Mouse (Mus musculus) erythroblast, embryonic 14.5 days (primary cell): ENCODE measurements at regions not wholly inside any gene's neighbourhood (a gene's known extent, or its start where the extent isn't known, plus 50 kb on each side); places are given as distances from the start of the nearest gene placed in this dataset.

Experiments used
- GATA1 ChIP-seq: IDR thresholded peaks from 2 replicates; pipeline ENCODE4 v1.6.1; 2012; ENCODE audit warnings: low read length, inconsistent platforms, mixed read lengths
- TAL1 ChIP-seq: IDR thresholded peaks from 3 replicates; pipeline ENCODE4 v1.6.1; 2012; ENCODE audit warnings: low read length, inconsistent platforms, mixed read lengths

DNA sequence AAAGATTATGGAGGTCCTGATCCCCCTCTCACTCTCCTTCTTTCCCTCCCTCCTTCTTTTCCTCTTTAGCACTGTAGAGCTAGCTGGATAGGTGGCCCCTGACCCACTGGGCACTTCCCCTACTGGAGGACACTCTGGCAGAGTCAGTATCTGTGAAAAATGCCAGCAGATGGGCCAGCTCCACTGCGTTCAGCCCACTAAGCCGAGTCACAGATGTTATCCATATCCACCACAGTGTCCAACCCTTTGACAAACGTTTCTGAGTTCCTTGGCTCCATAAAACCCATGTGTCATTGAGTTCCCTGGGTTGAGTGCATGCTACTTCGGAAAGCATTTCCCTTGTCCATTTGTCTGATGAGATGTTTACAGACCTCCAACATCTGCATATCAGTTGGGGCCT is 149.9 kb downstream of the Lyplal1 start:
- no peak for TF ChIP-seq TAL1
- no peak for TF ChIP-seq GATA1
